Mouse (Mus musculus) heart, postnatal 0 days (tissue): Measurements from ENCODE around the gene Cdk19.

Source experiments
- CTCF ChIP-seq: IDR thresholded peaks from 2 replicates; pipeline ENCODE4 v1.5.1; 2016; ENCODE audit warnings: antibody characterized with exemption, control low read depth, low read depth
- EP300 ChIP-seq: IDR thresholded peaks from 2 replicates; pipeline ENCODE4 v1.6.1; 2016; ENCODE audit warnings: antibody characterized with exemption, low read depth

- TF ChIP-seq CTCF = no peak
- TF ChIP-seq EP300 = no peak
Observed at GRCm38 (mm10) chr10:40309884-40310635, 29.3 kb upstream of the Cdk19 start.
